Mouse (Mus musculus): ENCODE results near the gene Cavin1. TPM values are rescaled to one million over a fixed set of nuclear protein-coding genes. Genes with fewer than 3 reads are reported as not detected.
A peak's percentile ranks its signal among the peaks of the same experiment; 100 is the strongest.

Gene Cavin1
- polyA plus RNA-seq, 1 experiment: 27.0 TPM

DNA sequence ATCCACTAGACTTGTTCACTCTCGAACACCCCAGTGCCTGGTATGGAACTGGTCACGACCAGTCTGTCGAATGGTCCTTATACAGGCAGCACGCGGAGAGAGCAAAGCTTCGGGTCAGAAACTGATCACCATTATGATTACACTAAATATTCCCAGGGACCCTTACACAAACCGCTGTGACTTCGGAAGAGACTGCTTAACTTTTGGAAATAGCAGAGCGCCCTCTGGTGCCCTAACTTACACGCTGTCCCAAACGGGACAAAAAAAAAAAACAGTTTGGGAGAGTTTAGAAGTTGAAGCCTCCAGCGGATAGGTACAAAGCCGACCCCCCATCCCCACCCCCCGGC, 11.2 kb downstream of the Cavin1 start:
- no peaks in the 10 kb centered on the region for H3K36me3 ChIP-seq (ENCODE audit: control insufficient read depth, insufficient read depth, low read length)
- H3K4me1 ChIP-seq (ENCODE audit: control insufficient read depth, insufficient read depth, insufficient read length): no peaks in the 10 kb centered on the region
- H3K27me3 ChIP-seq (ENCODE audit: control insufficient read depth, insufficient read depth, low read length): no peaks in the 10 kb centered on the region
- no peak for TF ChIP-seq POLR2A (IDR thresholded peaks at IDR 0.05; ENCODE audit: low read depth, low read length)
- TF ChIP-seq CTCF (IDR thresholded peaks at IDR 0.05; ENCODE audit: extremely low read depth, insufficient read depth, insufficient read length, insufficient replicate concordance): peak; percentile 65; the same call in 1 of the 2 replicates
- no peak overlapping the region for H3K27ac ChIP-seq (ENCODE audit: insufficient read depth, low read length)
- no peak overlapping the region for H3K4me3 ChIP-seq (ENCODE audit: extremely low read depth, insufficient read depth, insufficient read length)
- 12% methylated on average over 14 of the region's 14 CpGs for WGBS
- DNase-seq (ENCODE audit: low read depth in 1 of 2, low spot score in 2 of 2): peak; percentile 47 to 55

DNA sequence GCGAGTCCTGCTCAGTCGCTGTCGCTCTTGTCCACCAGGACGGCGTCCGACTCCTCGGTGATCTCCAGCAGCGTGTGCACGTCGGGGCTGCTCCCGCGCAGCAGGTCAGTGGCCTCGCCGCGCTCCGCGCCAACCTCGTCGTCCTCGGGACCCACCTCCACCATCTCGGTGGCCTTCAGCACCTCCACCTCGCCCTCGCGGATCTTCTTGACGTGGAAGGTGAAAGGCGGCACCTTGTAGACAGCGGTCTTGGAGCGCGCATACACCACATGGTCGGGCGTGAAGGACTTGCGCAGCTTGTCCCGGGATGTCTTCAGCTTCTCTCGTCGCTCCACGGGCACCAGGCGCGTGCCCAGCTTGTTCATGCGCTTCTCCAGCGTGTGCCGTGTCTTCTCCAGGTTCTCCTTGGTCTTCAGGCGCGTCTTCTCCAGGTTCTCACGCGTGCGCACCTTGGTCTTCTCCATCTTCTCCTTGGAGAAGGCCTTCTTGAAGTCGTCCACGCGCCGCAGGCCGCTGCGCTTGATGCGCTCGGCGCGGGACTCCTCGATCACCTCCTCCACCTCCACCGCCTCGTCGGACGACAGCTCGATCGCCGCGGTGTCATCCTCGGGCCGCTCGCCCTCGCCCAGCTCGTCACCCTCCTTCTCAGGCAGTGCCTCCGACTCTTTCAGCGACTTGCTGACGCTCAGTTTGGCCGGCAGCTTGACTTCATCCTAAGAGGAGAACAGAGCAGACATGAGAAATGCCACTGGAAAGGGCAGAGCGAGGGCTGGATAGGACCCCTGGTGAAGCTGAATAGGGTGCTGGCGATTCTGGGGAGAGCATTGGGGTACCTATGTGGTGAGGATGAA, 11.8 kb downstream of the Cavin1 start:
- 88% methylated on average over 76 of the region's 76 CpGs for WGBS
- no peak overlapping the region for H3K27ac ChIP-seq (ENCODE audit: insufficient read depth, low read length)
- no peak for DNase-seq (ENCODE audit: low read depth in 1 of 2, low spot score in 2 of 2)
- no peaks in the 10 kb centered on the region for H3K4me1 ChIP-seq (ENCODE audit: control insufficient read depth, insufficient read depth, insufficient read length)
- H3K4me3 ChIP-seq (ENCODE audit: extremely low read depth, insufficient read depth, insufficient read length): no peak overlapping the region
- TF ChIP-seq POLR2A (IDR thresholded peaks at IDR 0.05; ENCODE audit: low read depth, low read length) (no peak), CTCF (IDR thresholded peaks at IDR 0.05; ENCODE audit: extremely low read depth, insufficient read depth, insufficient read length, insufficient replicate concordance) (no peak)
- no peaks in the 10 kb centered on the region for H3K36me3 ChIP-seq (ENCODE audit: control insufficient read depth, insufficient read depth, low read length)
- H3K27me3 ChIP-seq (ENCODE audit: control insufficient read depth, insufficient read depth, low read length): no peaks in the 10 kb centered on the region

DNA sequence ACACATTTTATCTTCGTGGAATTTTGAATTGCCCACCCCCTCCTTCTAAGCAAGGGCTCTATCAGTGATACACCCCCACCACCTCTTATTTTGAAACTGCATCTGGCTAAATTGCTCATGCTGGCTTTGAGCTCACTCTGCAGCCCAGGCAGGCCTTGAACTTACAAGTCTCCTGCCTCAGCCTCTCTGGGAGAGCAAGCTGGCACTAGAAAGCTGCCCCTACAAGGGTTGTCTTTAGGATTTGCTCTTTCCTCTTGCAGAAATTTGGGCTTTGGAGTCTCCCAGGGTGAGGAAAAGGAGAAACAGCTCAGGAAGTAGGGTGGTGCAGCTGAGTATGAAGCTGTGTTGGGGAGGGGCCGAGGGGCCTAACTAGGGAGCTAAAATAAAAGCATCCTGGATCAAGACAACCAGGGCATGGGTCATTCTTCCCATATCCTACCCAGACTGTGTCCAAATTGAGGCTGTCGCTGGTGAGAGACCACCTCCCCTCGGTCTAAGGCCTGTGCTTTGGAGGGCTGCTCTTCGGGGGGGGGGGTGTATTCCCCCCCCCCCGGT, 12.7 kb downstream of the Cavin1 start:
- Histone ChIP-seq H3K27me3 (ENCODE audit: control insufficient read depth, insufficient read depth, low read length) (no peaks in the 10 kb centered on the region), H3K36me3 (ENCODE audit: control insufficient read depth, insufficient read depth, low read length) (no peaks in the 10 kb centered on the region), H3K4me3 (ENCODE audit: extremely low read depth, insufficient read depth, insufficient read length) (no peak overlapping the region), H3K27ac (ENCODE audit: insufficient read depth, low read length) (no peak overlapping the region), H3K4me1 (ENCODE audit: control insufficient read depth, insufficient read depth, insufficient read length) (no peaks in the 10 kb centered on the region)
- TF ChIP-seq POLR2A (IDR thresholded peaks at IDR 0.05; ENCODE audit: low read depth, low read length): no peak
- DNase-seq (ENCODE audit: low read depth in 1 of 2, low spot score in 2 of 2): no peak
- 62% methylated on average over 6 of the region's 6 CpGs for WGBS

DNA sequence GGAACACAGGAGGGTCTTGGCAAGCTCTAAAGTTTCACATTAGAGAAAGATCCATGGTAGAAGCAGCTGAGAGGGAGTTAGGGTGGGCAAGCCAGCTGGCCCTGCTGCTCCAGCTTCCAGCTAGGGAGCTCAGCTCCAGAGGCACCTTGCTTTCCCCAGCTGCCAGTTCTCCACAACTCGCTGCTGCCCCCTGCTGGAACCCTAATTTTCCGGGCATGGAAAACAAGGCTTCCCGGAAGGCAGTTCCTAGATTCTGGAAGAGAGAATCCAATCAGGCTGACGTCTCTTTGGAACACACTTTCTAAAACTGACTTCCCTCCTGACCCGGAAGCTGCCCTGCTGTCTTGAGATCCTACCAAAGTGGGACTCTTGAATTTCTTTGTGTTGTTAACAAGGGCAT, 13.4 kb downstream of the Cavin1 start:
- 14% methylated on average over 5 of the region's 5 CpGs for WGBS
- no peak for TF ChIP-seq POLR2A (IDR thresholded peaks at IDR 0.05; ENCODE audit: low read depth, low read length)
- peak; percentile 76; the same call in 1 of the 2 replicates for TF ChIP-seq CTCF (IDR thresholded peaks at IDR 0.05; ENCODE audit: extremely low read depth, insufficient read depth, insufficient read length, insufficient replicate concordance)
- Histone ChIP-seq H3K27me3 (ENCODE audit: control insufficient read depth, insufficient read depth, low read length) (no peaks in the 10 kb centered on the region), H3K27ac (ENCODE audit: insufficient read depth, low read length) (no peak overlapping the region), H3K4me1 (ENCODE audit: control insufficient read depth, insufficient read depth, insufficient read length) (no peaks in the 10 kb centered on the region), H3K36me3 (ENCODE audit: control insufficient read depth, insufficient read depth, low read length) (no peaks in the 10 kb centered on the region), H3K4me3 (ENCODE audit: extremely low read depth, insufficient read depth, insufficient read length) (no peak overlapping the region)
- DNase-seq (ENCODE audit: low read depth in 1 of 2, low spot score in 2 of 2): peak in 1 of 2 experiments; percentile 64

DNA sequence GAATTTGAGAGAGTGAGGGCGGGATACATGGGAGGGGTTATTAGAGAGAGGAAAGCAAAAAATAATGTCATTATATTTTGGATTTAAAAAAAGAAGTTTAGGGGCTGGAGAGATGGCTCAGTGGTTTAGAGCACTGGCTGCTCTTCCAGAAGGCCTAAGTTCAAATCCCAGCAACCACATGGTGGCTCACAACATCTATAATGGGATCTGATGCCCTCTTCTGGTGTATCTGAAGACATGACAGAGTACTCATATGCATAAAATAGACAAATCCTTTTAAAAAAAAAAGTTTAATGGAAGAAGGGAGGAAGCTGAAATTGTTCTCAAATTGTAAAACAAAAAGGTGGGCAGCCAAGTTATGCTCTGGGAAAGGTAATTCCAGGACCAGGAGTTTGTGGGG, 21.1 kb downstream of the Cavin1 start:
- Histone ChIP-seq H3K4me1 (ENCODE audit: control insufficient read depth, insufficient read depth, insufficient read length) (peaks cover 3% of the 10 kb centered on the region; the same call in 1 of the 2 replicates), H3K36me3 (ENCODE audit: control insufficient read depth, insufficient read depth, low read length) (no peaks in the 10 kb centered on the region), H3K27ac (ENCODE audit: insufficient read depth, low read length) (no peak overlapping the region), H3K27me3 (ENCODE audit: control insufficient read depth, insufficient read depth, low read length) (no peaks in the 10 kb centered on the region), H3K4me3 (ENCODE audit: extremely low read depth, insufficient read depth, insufficient read length) (no peak overlapping the region)
- DNase-seq (ENCODE audit: low read depth in 1 of 2, low spot score in 2 of 2): no peak
- 100% methylated on average over 1 of the region's 1 CpGs for WGBS
- TF ChIP-seq POLR2A (IDR thresholded peaks at IDR 0.05; ENCODE audit: low read depth, low read length): no peak
- no peak for TF ChIP-seq CTCF (IDR thresholded peaks at IDR 0.05; ENCODE audit: extremely low read depth, insufficient read depth, insufficient read length, insufficient replicate concordance)

DNA sequence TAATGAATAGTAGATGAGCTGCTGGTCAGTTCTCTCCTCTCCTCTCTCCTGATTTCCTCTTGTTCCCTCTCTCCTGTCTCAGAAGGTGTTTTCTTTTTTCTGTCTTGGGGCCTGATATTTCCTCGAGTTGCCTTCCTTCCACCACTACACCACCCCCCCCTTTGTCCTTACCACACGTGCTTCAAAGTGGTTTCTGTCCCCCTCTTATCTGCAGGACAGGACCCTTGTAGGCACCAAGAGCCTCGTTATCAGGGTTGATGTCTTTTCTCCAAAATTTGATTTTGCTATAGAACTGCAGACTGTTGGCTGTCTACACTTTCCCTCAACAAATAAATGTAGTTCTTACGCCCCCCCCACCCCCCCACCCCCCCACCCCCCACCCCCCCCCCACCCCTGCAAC, 22.4 kb downstream of the Cavin1 start:
- WGBS: 37% methylated on average over 4 of the region's 4 CpGs
- Histone ChIP-seq H3K4me1 (ENCODE audit: control insufficient read depth, insufficient read depth, insufficient read length) (peaks cover 3% of the 10 kb centered on the region; the same call in 1 of the 2 replicates), H3K4me3 (ENCODE audit: extremely low read depth, insufficient read depth, insufficient read length) (no peak overlapping the region), H3K36me3 (ENCODE audit: control insufficient read depth, insufficient read depth, low read length) (no peaks in the 10 kb centered on the region), H3K27ac (ENCODE audit: insufficient read depth, low read length) (no peak overlapping the region), H3K27me3 (ENCODE audit: control insufficient read depth, insufficient read depth, low read length) (no peaks in the 10 kb centered on the region)
- DNase-seq (ENCODE audit: low read depth in 1 of 2, low spot score in 2 of 2): no peak
- TF ChIP-seq CTCF (IDR thresholded peaks at IDR 0.05; ENCODE audit: extremely low read depth, insufficient read depth, insufficient read length, insufficient replicate concordance) (no peak), POLR2A (IDR thresholded peaks at IDR 0.05; ENCODE audit: low read depth, low read length) (no peak)

DNA sequence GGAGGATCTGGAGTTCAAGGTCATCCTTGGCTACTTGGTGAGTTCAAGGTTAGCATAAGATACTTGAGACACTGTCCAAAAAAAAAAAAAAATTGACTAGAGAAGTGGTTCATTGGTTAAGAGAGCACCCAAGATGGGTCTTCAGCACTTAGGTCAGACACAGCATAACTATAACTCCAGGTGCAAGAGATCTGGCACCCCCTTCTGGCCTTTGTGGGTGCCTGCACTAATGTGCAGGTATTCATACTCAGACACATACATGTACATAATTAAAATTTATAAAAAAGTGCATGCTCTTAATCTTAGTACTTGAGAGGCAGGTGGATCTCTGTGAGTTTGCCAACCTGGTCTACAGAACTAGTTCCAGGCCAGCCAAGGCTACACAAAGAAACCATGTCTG, 23.1 kb downstream of the Cavin1 start:
- Histone ChIP-seq H3K4me3 (ENCODE audit: extremely low read depth, insufficient read depth, insufficient read length) (no peak overlapping the region), H3K27ac (ENCODE audit: insufficient read depth, low read length) (no peak overlapping the region), H3K27me3 (ENCODE audit: control insufficient read depth, insufficient read depth, low read length) (no peaks in the 10 kb centered on the region), H3K4me1 (ENCODE audit: control insufficient read depth, insufficient read depth, insufficient read length) (peaks cover 3% of the 10 kb centered on the region; the same call in 1 of the 2 replicates), H3K36me3 (ENCODE audit: control insufficient read depth, insufficient read depth, low read length) (no peaks in the 10 kb centered on the region)
- no peak for DNase-seq (ENCODE audit: low read depth in 1 of 2, low spot score in 2 of 2)
- TF ChIP-seq CTCF (IDR thresholded peaks at IDR 0.05; ENCODE audit: extremely low read depth, insufficient read depth, insufficient read length, insufficient replicate concordance) (no peak), POLR2A (IDR thresholded peaks at IDR 0.05; ENCODE audit: low read depth, low read length) (no peak)

All from spleen, adult 2 months (tissue).